Mouse (Mus musculus) layer of hippocampus, adult 9-11 months (tissue): ENCODE data around the gene Mfap5.
A peak's percentile ranks its signal among the peaks of the same experiment; 100 is the strongest.
"Not testable (repeated sequence)": the region's sequence is repeated elsewhere in the genome, so short reads cannot be mapped to it uniquely, and the experiment has no call there.

Experiments used
- DNase-seq: peaks from one replicate; pipeline ENCODE4 v3.0.0; 2022

The Mfap5 gene

GRCm38 (mm10) chr6:122514312-122514711 is 8.7 kb downstream of the Mfap5 start:
- no peak for DNase-seq

- not testable (repeated sequence) for DNase-seq
These were observed 10.1 kb downstream of the Mfap5 start for GRCm38 (mm10) chr6:122515762-122516161.

GRCm38 (mm10) chr6:122517668-122518067 is 12.0 kb downstream of the Mfap5 start:
- DNase-seq, result no peak

- no peak for DNase-seq
These were observed 13.7 kb downstream of the Mfap5 start for GRCm38 (mm10) chr6:122519384-122519783.

GRCm38 (mm10) chr6:122522595-122522994 is 16.9 kb downstream of the Mfap5 start:
- DNase-seq, result no peak

- DNase-seq, result no peak
These were observed 17.6 kb downstream of the Mfap5 start for GRCm38 (mm10) chr6:122523289-122523688.

- no peak for DNase-seq
These were observed 22.0 kb downstream of the Mfap5 start for GRCm38 (mm10) chr6:122527596-122527995.

GRCm38 (mm10) chr6:122528136-122528535 is 22.5 kb downstream of the Mfap5 start:
- DNase-seq, result no peak

- DNase-seq, result no peak
These were observed 26.0 kb downstream of the Mfap5 start for GRCm38 (mm10) chr6:122531466-122532174.

- no peak for DNase-seq
These were observed 27.2 kb downstream of the Mfap5 start for GRCm38 (mm10) chr6:122532883-122533302.

GRCm38 (mm10) chr6:122534032-122534431 is 28.4 kb downstream of the Mfap5 start:
- DNase-seq, result no peak

- no peak for DNase-seq
These were observed 33.9 kb downstream of the Mfap5 start for GRCm38 (mm10) chr6:122539564-122539963.

GRCm38 (mm10) chr6:122542459-122542858 is 36.8 kb downstream of the Mfap5 start:
- not testable (repeated sequence) for DNase-seq

GRCm38 (mm10) chr6:122543574-122543973 is 37.9 kb downstream of the Mfap5 start:
- DNase-seq, result no peak

- DNase-seq, result no peak
These were observed 39.0 kb downstream of the Mfap5 start for GRCm38 (mm10) chr6:122544672-122545071.

GRCm38 (mm10) chr6:122545289-122545882 is 39.7 kb downstream of the Mfap5 start:
- DNase-seq, result peak; percentile 12

GRCm38 (mm10) chr6:122545948-122546347 is 40.3 kb downstream of the Mfap5 start:
- no peak for DNase-seq

- no peak for DNase-seq
These were observed 48.0 kb downstream of the Mfap5 start, which contains the start of gene Aicda for GRCm38 (mm10) chr6:122553606-122554005. Gene Aicda (plus strand): TSS chr6:122553801.

GRCm38 (mm10) chr6:122554102-122554501 is 48.5 kb downstream of the Mfap5 start:
- no peak for DNase-seq

- DNase-seq, result no peak
These were observed 49.6 kb downstream of the Mfap5 start for GRCm38 (mm10) chr6:122555266-122555665.

- peak; percentile 70 for DNase-seq
These were observed 51.4 kb downstream of the Mfap5 start for GRCm38 (mm10) chr6:122556959-122557561.

GRCm38 (mm10) chr6:122560427-122560826 is 54.8 kb downstream of the Mfap5 start:
- DNase-seq, result peak; percentile 32

- no peak for DNase-seq
These were observed 55.4 kb downstream of the Mfap5 start for GRCm38 (mm10) chr6:122561005-122561404.

GRCm38 (mm10) chr6:122562463-122562862 is 56.8 kb downstream of the Mfap5 start:
- DNase-seq, result peak; percentile 58
